Comparison of ENCODE assay signal across 35 mouse cellular contexts in genomic region chr2:143603071-143603470, GRCm38 (mm10). TPM values are rescaled to one million over a fixed set of nuclear protein-coding genes. Genes with fewer than 3 reads are reported as not detected.
"Had no signal": no experiment of that assay in that cellular context is flagged by ENCODE, and none has a peak within 500 bp of the region (broad histone marks: within the 10 kb centered on the region; RNA-seq: fewer than 3 reads in every experiment).

No protein-coding gene starts in this region.

- H3K27ac ChIP-seq: heart, embryonic 13.5 days; heart, embryonic 15.5 days; hindbrain, embryonic 10.5 days; hindbrain, embryonic 12.5 days; hindbrain, embryonic 13.5 days; hindbrain, embryonic 15.5 days; hindbrain, postnatal 0 days; intestine, embryonic 15.5 days; kidney, embryonic 15.5 days; kidney, postnatal 0 days; layer of hippocampus, adult 2 months; left cerebral cortex, adult 2 months had no signal

- H3K4me3 ChIP-seq: heart, embryonic 12.5 days; heart, embryonic 13.5 days; heart, embryonic 15.5 days; hindbrain, embryonic 10.5 days; hindbrain, embryonic 12.5 days; hindbrain, embryonic 13.5 days; hindbrain, embryonic 15.5 days; intestine, embryonic 15.5 days; kidney, embryonic 15.5 days; layer of hippocampus, adult 2 months; left cerebral cortex, adult 2 months had no signal

- H3K9ac ChIP-seq: heart, embryonic 12.5 days; heart, embryonic 13.5 days; heart, embryonic 15.5 days; hindbrain, embryonic 12.5 days; hindbrain, embryonic 13.5 days; hindbrain, embryonic 15.5 days; intestine, embryonic 15.5 days; kidney, embryonic 15.5 days had no signal

- H3K36me3 ChIP-seq: heart, embryonic 12.5 days; heart, embryonic 13.5 days; heart, embryonic 15.5 days; hindbrain, embryonic 10.5 days; hindbrain, embryonic 12.5 days; hindbrain, embryonic 13.5 days; hindbrain, embryonic 15.5 days; intestine, embryonic 15.5 days; kidney, embryonic 15.5 days had no signal

- H3K4me2 ChIP-seq: heart, embryonic 12.5 days; heart, embryonic 13.5 days; heart, embryonic 15.5 days; hindbrain, embryonic 12.5 days; hindbrain, embryonic 13.5 days; hindbrain, embryonic 15.5 days; intestine, embryonic 15.5 days; kidney, embryonic 15.5 days had no signal

- ATAC-seq: hindbrain, embryonic 16.5 days; hindbrain, postnatal 0 days; inflammation-experienced regulatory T-cells, adult 6 months; intestine, embryonic 15.5 days; intestine, embryonic 16.5 days; intestine, postnatal 0 days had no signal

- H3K9me3 ChIP-seq: heart, embryonic 12.5 days; heart, embryonic 13.5 days; heart, embryonic 15.5 days; hindbrain, embryonic 10.5 days; hindbrain, embryonic 12.5 days; hindbrain, embryonic 13.5 days; hindbrain, embryonic 15.5 days; intestine, embryonic 15.5 days; kidney, embryonic 15.5 days had no signal

- H3K27me3 ChIP-seq: heart, embryonic 12.5 days; heart, embryonic 13.5 days; heart, embryonic 15.5 days; hindbrain, embryonic 12.5 days; hindbrain, embryonic 13.5 days; hindbrain, embryonic 15.5 days; intestine, embryonic 15.5 days; kidney, embryonic 15.5 days had no signal

- H3K4me1 ChIP-seq: heart, embryonic 12.5 days; heart, embryonic 13.5 days; heart, embryonic 15.5 days; hindbrain, embryonic 10.5 days; hindbrain, embryonic 12.5 days; hindbrain, embryonic 13.5 days; hindbrain, embryonic 15.5 days; intestine, embryonic 15.5 days had no signal

- DNase-seq: heart, postnatal 10 days; heart, postnatal 14 days; heart, postnatal 36 days; heart, postnatal 4 days; kidney, adult 11 months; kidney, adult 18-20 months; kidney, adult 2 months; kidney, adult 8-10 months; kidney, adult 9 months; kidney, postnatal 10 days; kidney, postnatal 14 days; kidney, postnatal 25 days; kidney, postnatal 36 days; kidney, postnatal 4 days; layer of hippocampus, adult 9-11 months; layer of hippocampus, postnatal 36 days had no signal

RNA-seq across cellular contexts. Expression of gene Pcsk2, which starts 57.1 kb away (rescaled TPM):
- total RNA-seq: heart, postnatal 10 days; heart, postnatal 14 days; heart, postnatal 25 days; heart, postnatal 36 days; hematopoietic stem cell, adult 5-6 weeks had no signal
- polyA plus RNA-seq: heart, embryonic 12.5 days; inflammation-experienced regulatory T-cells, adult 6 months had no signal
